Mouse (Mus musculus): ENCODE results near the gene Rtn2.

GRCm38 (mm10) chr7:19300501-19301421 lies 18.3 kb downstream of the Rtn2 start:
- TF ChIP-seq CTCF (IDR thresholded peaks at IDR 0.05; ENCODE audit: borderline replicate concordance, insufficient read depth, low read length): peak; percentile 89
- no peak for TF ChIP-seq POLR2A (IDR thresholded peaks at IDR 0.05; ENCODE audit: low read depth, low read length)

Measured in embryonic fibroblast, embryonic 13.5 days (primary cell).